Mouse (Mus musculus) lung, postnatal 10 days (tissue): ENCODE measurements around the gene Ggcx.

Source experiments
- DNase-seq: peaks from one replicate; pipeline ENCODE4 v3.0.0; 2021

Ggcx gene

GRCm38 (mm10) chr6:72388266-72388665 lies 25.8 kb upstream of the Ggcx start:
- no peak for DNase-seq

DNA sequence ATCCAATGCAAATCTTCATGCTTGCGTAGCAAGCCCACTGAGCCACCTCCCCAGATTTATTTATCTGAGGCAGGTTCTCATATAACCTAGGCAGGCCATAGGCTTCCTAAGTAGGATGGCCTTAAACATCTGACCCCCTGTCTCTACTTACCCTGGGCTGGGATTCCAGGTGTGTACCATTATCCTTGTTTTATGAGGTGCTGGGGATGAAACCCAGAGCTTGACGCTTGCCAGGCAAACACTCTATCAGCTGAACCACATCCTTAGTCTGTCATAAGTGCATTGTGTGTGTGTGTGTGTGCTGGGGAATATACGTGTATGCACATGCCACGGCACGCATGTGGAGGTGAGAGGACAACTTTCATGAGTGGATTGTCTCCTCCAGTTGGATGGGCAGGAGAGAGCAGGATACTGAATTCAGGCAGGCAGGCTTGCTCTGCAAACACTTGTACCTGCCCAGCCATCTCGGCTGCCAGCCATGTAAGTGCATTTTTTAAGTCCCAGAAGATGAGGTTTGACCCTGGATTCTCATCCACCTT lies 25.2 kb upstream of the Ggcx start:
- no peak for DNase-seq

- DNase-seq, result no peak
Observed at GRCm38 (mm10) chr6:72389471-72389940, 24.6 kb upstream of the Ggcx start.

- peak; percentile 93 for DNase-seq
Observed at GRCm38 (mm10) chr6:72389941-72390771, 24.0 kb upstream of the Ggcx start, which contains the start of gene Vamp8. Vamp8 (minus strand) TSS chr6:72390703.

DNA sequence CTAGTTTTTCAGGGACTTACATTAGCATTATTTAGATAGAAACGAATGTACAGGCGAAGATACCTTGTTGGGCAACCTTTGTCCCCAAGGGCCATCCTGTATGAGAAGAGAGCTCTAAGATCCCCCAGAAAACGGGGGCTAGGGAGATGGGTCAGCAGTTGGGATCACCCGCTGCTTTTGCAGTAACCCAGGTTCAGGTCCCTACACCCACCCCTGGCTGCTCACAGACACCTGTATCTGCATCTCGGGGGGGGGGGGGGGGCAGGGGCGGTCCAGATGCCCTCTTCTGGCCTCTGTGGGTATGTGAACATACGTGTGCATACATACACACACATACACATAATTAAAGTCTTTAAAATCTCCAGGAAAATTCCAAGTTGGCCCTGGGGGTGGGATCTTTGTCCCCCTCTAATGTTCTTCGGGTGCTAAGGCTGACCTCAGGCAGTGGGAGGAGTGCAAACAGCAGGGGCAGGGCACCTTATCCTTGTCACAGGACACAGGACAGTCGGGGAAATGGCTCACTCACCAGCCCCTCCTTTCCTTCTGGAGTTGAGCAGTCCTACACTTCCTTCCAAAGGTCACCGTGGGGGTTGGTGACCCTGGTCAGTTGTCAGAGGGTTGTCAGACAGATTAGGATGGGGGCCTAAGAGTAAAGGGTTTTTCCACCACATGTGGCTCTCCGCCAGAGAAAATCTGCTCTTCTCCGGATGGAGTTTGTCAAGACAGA lies 23.1 kb upstream of the Ggcx start:
- peak; percentile 88 for DNase-seq

- DNase-seq, result no peak
Observed at GRCm38 (mm10) chr6:72392341-72392740, 21.8 kb upstream of the Ggcx start.

DNA sequence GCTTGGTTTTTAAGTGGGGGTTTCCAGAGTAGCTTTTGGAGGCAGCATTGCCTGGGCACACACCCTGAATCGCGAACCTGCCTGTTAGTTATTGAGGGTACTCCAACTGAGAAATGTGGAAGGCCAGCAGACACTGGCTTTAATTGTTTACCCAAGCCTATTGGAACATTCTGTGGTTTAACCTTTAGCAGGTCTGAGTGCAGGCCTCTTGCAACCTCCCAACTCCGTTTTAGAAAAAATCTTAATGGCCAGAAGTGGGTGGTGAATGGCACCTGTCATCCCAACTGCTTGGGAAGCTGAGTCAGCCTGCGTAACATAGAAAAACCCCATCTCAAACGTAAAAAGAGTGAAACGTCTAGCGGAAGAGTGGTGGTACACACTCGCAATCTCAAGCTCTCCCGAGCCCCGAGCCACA lies 17.3 kb upstream of the Ggcx start:
- peak; percentile 43 for DNase-seq

GRCm38 (mm10) chr6:72399967-72400366 lies 14.1 kb upstream of the Ggcx start:
- no peak for DNase-seq

- DNase-seq, result peak; percentile 87
Observed at GRCm38 (mm10) chr6:72401875-72402274, 12.2 kb upstream of the Ggcx start.

DNA sequence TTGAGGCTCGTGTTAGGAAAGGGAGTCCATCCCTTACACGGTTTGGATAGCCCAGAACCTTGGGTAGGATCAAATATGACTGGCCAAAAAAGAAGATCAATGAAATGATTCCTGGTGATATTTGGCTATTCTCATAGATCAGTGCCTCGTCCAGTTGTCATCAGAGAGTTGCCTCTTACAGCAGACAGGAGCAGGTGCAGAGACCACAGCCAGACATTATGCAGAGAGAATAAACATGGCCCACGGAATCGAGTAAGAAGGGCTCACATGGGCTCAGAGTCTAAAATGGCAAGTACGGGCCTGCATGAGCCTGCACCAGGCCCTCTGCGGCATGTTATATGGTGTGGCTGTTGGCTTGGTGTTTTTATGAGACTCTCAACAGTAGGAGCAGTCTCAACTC lies 8.8 kb upstream of the Ggcx start:
- no peak for DNase-seq

GRCm38 (mm10) chr6:72407119-72407518 lies 7.0 kb upstream of the Ggcx start:
- peak; percentile 91 for DNase-seq

GRCm38 (mm10) chr6:72409567-72409966 lies 4.5 kb upstream of the Ggcx start:
- peak; percentile 81 for DNase-seq

DNA sequence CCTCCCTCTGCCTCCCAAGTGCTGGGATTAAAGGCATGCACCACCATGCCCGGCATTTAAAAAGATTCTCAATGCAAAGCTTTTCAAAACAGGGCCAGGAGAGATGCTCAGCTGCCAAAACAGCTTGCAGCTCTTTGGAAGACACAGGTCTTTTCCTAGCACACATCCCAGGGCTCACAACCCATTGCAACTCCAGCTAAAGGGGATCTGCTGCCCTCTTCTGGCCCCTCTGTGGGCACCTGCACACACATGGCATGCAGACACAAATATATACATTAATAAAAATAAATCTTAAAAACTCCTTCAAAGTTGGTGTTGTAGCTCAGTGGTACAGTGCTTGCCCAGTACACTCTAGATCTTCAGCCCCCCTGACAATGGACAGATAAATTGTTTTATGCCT lies 4.1 kb upstream of the Ggcx start:
- no peak for DNase-seq

- DNase-seq, result no peak
Observed at GRCm38 (mm10) chr6:72410518-72410917, 3.6 kb upstream of the Ggcx start.

- no peak for DNase-seq
Observed at GRCm38 (mm10) chr6:72415181-72415580, 1.1 kb downstream of the Ggcx start.

- DNase-seq, result no peak
Observed at GRCm38 (mm10) chr6:72415964-72416772, 2.1 kb downstream of the Ggcx start.

- DNase-seq, result no peak
Observed at GRCm38 (mm10) chr6:72418279-72418678, 4.2 kb downstream of the Ggcx start.

- DNase-seq, result no peak
Observed at GRCm38 (mm10) chr6:72419806-72420205, 5.7 kb downstream of the Ggcx start.

DNA sequence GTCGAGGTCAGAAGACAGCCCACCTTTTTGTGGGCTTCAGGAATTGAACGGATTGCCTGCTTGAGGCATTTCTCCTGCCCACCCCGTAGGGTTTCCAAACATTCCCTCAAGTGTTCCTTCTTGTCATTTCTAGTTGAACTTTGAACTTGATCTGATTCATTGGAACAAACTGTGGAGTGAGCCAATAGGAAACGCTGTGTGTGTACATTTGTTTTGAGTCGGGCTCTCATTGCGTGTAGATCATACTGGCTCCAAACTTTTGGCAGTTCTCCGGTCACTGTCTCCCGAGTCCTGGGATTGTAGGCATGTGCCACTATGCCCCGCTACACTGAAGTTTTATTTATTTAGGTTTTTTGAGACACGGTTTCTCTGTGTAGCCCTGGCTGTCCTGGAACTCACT lies 6.8 kb downstream of the Ggcx start:
- DNase-seq, result no peak

DNA sequence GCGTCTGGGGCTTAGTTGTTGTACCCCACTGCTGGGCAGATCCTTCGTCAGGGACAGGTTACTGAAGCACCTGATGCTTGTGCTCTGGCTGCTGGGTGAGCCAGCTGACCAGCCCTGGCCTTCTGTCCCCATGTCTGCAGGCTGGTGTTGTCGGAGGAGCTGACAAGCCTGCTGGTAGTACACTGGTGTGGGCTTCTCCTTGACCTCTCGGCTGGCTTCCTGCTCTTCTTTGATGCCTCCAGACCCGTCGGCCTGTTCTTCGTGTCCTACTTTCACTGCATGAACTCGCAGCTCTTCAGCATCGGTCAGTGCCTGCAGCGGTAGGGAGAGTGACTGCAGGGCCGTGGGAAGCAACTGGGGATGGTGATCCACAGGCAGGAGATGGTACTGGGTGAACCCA lies 11.5 kb downstream of the Ggcx start:
- no peak for DNase-seq

- DNase-seq, result peak; percentile 86
Observed at GRCm38 (mm10) chr6:72428036-72428435, 13.9 kb downstream of the Ggcx start.

GRCm38 (mm10) chr6:72429061-72429842 lies 15.1 kb downstream of the Ggcx start:
- DNase-seq, result no peak
